Mouse (Mus musculus) C2C12 (cell line): ENCODE measurements around the gene Lcor. TPM values are rescaled to one million over a fixed set of nuclear protein-coding genes. Genes with fewer than 3 reads are reported as not detected.

Experiments
- H3K27me3 ChIP-seq: one replicate; pipeline ENCODE4 v1.6.1; 2011; ENCODE audit not compliant: control insufficient read depth, insufficient read depth, insufficient read length
- H3K36me3 ChIP-seq: one replicate; pipeline ENCODE4 v1.6.1; 2011; ENCODE audit not compliant: control insufficient read depth, insufficient read depth
- H3K4me3 ChIP-seq: one replicate; pipeline ENCODE4 v1.5.1; 2011; ENCODE audit warnings: mild to moderate bottlenecking, control low read depth; ENCODE audit not compliant: poor library complexity, insufficient read depth, severe bottlenecking
- H3K79me2 ChIP-seq: one replicate; pipeline ENCODE4 v1.6.1; 2011; ENCODE audit not compliant: control insufficient read depth, insufficient read depth
- H3K79me3 ChIP-seq: one replicate; pipeline ENCODE4 v1.6.1; 2011; ENCODE audit warnings: low read depth, control low read depth
- H3ac ChIP-seq: one replicate; pipeline ENCODE3; 2011; ENCODE audit warnings: low read depth; ENCODE audit not compliant: control insufficient read depth, insufficient read length
- CEBPB ChIP-seq: IDR thresholded peaks from one replicate; pipeline ENCODE4 v1.6.1; 2011; ENCODE audit warnings: low read depth, mild to moderate bottlenecking, control low read depth, moderate library complexity
- CTCF ChIP-seq: IDR thresholded peaks from one replicate; pipeline ENCODE4 v1.5.1; 2011; ENCODE audit not compliant: control insufficient read depth, insufficient read depth, insufficient read length
- FOSL1 ChIP-seq: IDR thresholded peaks from one replicate; pipeline ENCODE4 v1.8.0; 2011; ENCODE audit warnings: mild to moderate bottlenecking, low read length; ENCODE audit not compliant: poor library complexity, insufficient read depth, severe bottlenecking
- MAX ChIP-seq: IDR thresholded peaks from one replicate; pipeline ENCODE4 v1.6.1; 2011; ENCODE audit warnings: mild to moderate bottlenecking, control low read depth
- MYOD1 ChIP-seq: IDR thresholded peaks from one replicate; pipeline ENCODE4 v1.6.1; 2011; ENCODE audit warnings: low read depth; ENCODE audit not compliant: control insufficient read depth, insufficient read length
- MYOG ChIP-seq: IDR thresholded peaks from one replicate; pipeline ENCODE4 v1.6.1; 2011; ENCODE audit not compliant: control insufficient read depth, insufficient read length; ENCODE audit errors: extremely low read depth
- USF1 ChIP-seq: IDR thresholded peaks from one replicate; pipeline ENCODE4 v1.6.1; 2011; ENCODE audit warnings: low read depth, mild to moderate bottlenecking, control low read depth, moderate library complexity
- polyA plus RNA-seq: library from polyadenylated mRNA; unstranded; fragments of >200 nt; fragmentation: generic; extraction: Trizol; gene quantifications from one replicate; pipeline ENCODE4 v1.2.1, GENCODE M21; 2012; ENCODE audit warnings: missing spikeins

Lcor gene
- polyA plus RNA-seq, 1 experiment, result 1.2 TPM

DNA sequence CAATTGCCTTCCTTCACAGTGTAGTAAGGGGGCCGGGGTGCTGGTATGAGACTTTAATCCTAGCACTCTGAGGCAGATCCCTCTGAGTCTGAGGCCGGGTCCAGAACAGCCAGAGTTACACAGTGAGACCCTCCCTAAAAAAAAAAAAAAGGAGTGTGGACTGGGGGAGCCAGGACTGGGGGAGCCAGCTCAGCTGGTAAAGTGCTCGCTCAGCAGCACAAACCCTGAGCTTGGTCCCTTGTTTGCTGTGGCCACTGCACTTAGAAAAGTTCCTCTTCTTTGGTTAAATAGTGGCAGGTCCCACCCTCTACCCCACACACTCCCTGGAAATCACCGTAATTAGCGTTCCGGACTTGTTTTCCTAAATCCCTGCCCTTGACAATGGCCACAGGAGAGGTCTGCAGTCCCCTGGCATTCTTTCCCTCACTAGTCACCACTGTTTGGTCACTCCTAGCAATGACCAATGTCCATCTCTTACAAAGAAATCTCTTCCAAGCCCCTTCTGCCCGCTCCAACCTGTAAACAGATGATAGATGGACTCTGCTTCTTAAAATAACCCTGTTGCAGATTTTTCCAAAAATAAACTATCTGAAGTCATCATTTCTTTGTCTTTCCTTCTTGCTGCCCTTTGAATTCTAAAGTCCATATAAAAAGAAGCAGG, 32.9 kb upstream of the Lcor start:
- no peaks in the 10 kb centered on the region for H3K79me2 ChIP-seq
- no peaks in the 10 kb centered on the region for H3K27me3 ChIP-seq
- H3ac ChIP-seq, result no peak overlapping the region
- H3K36me3 ChIP-seq, result no peaks in the 10 kb centered on the region
- H3K79me3 ChIP-seq, result no peaks in the 10 kb centered on the region
- no peak for TF ChIP-seq MYOG
- H3K4me3 ChIP-seq, result no peak overlapping the region

DNA sequence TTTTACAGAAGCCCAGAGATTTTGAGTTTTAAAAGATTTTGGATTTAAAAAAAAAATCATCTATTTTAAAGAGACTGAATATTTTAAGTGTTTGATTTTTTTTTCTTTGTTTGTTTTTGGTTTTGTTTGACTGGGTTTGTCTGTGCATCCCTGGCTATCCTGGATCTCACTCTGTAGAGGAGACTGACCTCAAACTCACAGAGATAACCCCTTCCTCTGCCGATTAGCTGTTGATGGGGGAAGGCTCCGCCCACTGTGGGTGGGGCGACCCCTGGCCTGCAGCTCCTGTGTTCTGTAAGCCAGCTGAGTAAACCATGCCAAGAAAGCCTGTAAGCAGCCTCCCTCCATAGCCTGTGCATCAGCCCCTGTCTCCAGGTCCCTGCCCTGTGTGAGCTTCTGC, 30.3 kb upstream of the Lcor start:
- TF ChIP-seq FOSL1 (no peak), CEBPB (no peak), MYOG (no peak), MYOD1 (no peak), MAX (no peak), CTCF (no peak), USF1 (no peak)
- Histone ChIP-seq H3ac (no peak overlapping the region), H3K79me2 (no peaks in the 10 kb centered on the region), H3K27me3 (no peaks in the 10 kb centered on the region), H3K4me3 (no peak overlapping the region), H3K79me3 (no peaks in the 10 kb centered on the region), H3K36me3 (no peaks in the 10 kb centered on the region)

DNA sequence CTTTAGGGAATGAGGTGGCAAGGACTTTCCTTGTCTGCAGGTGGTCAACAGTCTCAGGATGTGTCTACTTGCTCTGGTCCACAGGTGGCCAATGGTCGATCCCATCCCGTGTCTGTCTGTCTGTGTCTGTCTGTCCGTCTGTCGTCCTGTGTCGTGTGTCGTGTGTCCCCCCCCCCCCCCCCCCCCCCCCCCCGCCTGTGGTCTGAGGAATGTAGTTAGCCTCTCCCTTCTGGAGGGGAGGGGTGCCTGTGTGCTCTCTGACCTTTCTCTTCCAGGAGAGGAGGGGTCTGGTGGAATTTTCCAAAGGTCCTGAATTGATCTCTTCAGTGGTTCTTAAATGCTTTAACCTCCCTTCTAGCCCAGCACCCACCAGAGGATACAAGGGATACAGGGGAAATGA, 27.8 kb upstream of the Lcor start:
- Histone ChIP-seq H3ac (no peak overlapping the region), H3K4me3 (no peak overlapping the region), H3K79me3 (no peaks in the 10 kb centered on the region), H3K27me3 (no peaks in the 10 kb centered on the region), H3K79me2 (no peaks in the 10 kb centered on the region), H3K36me3 (no peaks in the 10 kb centered on the region)
- no peak for TF ChIP-seq CTCF
- no peak for TF ChIP-seq FOSL1
- TF ChIP-seq MYOD1, result no peak
- TF ChIP-seq CEBPB, result no peak
- TF ChIP-seq USF1, result no peak
- no peak for TF ChIP-seq MAX
- no peak for TF ChIP-seq MYOG

DNA sequence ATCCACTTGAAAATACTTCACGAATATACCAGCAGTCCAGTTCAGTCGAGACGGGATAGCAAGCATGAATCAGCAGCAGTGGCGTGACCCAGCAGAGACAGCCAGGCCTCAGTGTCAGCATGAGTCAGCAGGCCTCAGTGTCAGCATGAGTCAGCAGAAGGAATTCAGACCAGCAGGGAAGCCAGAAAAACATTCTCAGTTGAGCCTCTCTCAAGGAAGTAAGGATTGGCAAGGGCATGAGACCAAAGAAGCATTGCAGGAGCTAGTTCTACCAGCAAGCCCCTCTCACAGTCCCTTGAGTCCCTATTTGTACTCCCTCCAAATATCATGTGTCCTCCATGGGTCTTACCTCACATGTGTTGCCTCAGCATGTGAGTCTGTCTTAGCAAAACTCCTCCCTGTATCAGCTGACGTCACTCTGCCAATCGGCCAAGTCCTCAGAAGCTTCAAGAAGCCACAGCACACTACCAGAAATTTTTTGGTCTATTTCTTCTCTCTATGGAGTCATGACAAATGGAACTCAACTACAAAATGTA, 27.3 kb upstream of the Lcor start:
- Histone ChIP-seq H3K27me3 (no peaks in the 10 kb centered on the region), H3K79me3 (no peaks in the 10 kb centered on the region), H3ac (no peak overlapping the region), H3K4me3 (no peak overlapping the region), H3K36me3 (no peaks in the 10 kb centered on the region), H3K79me2 (no peaks in the 10 kb centered on the region)
- TF ChIP-seq MYOG (no peak), MAX (no peak), CEBPB (no peak), CTCF (no peak), MYOD1 (peak; percentile 19), USF1 (peak; percentile 19), FOSL1 (peak; percentile 96)

DNA sequence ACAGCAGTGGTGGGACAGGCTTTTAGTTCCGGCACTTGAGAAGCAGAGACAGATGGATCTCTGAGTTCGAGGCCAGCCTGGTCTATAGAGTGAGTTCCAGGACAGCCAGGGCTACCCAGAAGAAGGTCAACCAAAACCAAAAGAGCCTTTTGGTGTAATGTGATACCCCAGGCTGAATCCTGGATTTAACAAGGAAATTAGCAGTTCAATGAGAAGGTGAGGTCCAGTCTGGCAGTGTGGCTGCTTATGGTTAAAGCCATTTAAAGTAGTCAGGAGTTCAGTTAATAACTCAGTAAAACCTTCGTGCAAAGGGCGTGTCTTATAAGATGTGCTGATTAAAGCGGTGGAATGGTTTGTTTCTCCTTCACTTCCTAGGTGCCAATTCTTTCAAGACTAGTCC, 25.3 kb upstream of the Lcor start:
- no peaks in the 10 kb centered on the region for H3K36me3 ChIP-seq
- no peaks in the 10 kb centered on the region for H3K79me2 ChIP-seq
- no peak overlapping the region for H3K4me3 ChIP-seq
- no peak for TF ChIP-seq FOSL1
- no peak for TF ChIP-seq MAX
- no peak for TF ChIP-seq CEBPB
- TF ChIP-seq MYOG, result no peak
- TF ChIP-seq CTCF, result no peak
- TF ChIP-seq MYOD1, result no peak
- TF ChIP-seq USF1, result no peak
- H3ac ChIP-seq, result no peak overlapping the region
- H3K79me3 ChIP-seq, result no peaks in the 10 kb centered on the region
- H3K27me3 ChIP-seq, result no peaks in the 10 kb centered on the region
